Mouse (Mus musculus) neural tube, embryonic 10.5 days (tissue): ENCODE measurements around the gene St3gal3.

Experiments
- DNase-seq: peaks from one replicate; pipeline ENCODE4 v3.0.0-alpha.2; 2017; ENCODE audit warnings: low spot score; ENCODE audit errors: extremely low spot score

The St3gal3 gene

DNA sequence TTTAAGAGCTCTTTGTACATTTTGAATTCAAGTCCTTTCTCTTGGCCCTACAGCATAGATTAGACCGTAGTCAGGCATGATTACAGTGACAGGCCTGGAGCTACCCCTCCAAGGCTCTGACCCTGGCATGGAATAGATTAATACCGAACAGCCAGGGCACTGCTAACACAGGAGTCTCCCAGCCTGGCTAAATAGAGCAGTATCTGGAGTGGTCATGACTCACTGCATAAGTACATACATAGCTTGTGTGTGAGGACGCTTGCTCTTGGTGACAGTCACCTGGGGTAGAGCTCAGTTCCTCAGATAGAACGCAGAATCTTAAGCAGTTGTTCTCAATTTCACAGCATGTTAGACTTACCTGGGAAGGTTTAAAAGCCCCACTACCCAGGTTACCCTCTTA lies 112.3 kb downstream of the St3gal3 start:
- DNase-seq = no peak

DNA sequence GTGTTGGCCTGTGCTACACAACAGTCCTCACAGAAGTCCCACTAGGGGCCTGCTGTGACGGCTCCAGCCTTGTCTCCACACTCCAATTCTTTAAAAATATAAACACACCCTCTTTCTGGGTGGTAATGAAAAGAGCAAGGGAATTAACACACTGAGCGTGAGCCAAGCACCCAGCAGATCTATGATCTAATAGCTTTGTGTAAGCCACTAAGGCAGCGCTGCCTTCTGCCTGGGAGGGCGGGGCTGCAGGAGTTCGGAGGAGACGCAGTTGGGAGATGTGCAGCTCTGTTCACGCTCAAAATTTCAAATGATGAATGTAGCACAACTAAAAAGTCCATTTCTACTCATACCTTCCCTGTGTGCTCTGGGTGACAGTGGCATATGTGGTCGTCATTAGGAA lies 115.1 kb downstream of the St3gal3 start:
- no peak for DNase-seq

GRCm38 (mm10) chr4:118019218-118019617 lies 115.5 kb downstream of the St3gal3 start:
- no peak for DNase-seq

- peak; percentile 63 for DNase-seq
Observed at GRCm38 (mm10) chr4:118017021-118017805, 117.5 kb downstream of the St3gal3 start.

GRCm38 (mm10) chr4:118016323-118016911 lies 118.3 kb downstream of the St3gal3 start:
- no peak for DNase-seq

- no peak for DNase-seq
Observed at GRCm38 (mm10) chr4:118015636-118016035, 119.1 kb downstream of the St3gal3 start.

DNA sequence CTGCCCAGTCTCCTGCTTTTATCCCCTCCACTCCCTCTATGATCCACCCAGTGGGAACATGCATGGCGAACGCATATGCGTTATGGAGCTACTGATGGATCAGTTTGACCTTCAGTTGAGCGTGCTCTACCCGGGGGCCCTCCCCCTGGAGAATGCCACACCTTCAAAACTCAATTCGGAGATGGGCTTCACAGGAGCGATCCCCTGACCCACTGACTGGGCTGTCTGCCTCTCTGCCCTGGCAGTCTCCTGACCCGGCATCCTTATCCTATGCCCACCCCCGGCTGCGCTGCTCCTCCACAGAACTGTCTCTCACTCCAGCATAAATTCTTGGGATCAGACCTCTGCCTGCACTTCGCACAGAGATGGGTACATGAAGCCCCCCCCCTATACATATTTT lies 119.6 kb downstream of the St3gal3 start:
- no peak for DNase-seq

DNA sequence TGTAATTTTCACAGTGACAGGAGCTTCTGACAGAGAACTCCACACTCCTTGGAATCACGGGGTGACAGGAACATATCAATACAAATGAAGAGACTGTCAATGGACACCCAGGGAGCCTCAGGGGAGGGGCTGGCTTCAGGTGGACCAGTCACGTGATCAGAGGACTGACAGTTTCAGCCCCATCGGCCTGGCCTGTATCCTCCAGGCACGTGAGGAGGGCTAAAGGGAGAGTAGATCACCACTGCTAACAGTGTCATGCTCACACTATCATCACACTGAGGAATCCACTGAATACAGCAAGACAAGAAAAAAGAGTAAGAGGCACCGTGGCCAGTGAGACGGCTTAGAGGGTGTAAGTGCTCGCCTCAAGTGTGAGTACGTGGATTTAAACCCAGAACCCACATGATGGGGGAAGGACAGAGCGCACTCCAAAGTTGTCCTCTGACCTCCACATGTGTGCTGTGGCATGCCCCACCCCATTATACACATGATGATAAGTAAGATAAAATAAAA lies 124.0 kb downstream of the St3gal3 start:
- no peak for DNase-seq

DNA sequence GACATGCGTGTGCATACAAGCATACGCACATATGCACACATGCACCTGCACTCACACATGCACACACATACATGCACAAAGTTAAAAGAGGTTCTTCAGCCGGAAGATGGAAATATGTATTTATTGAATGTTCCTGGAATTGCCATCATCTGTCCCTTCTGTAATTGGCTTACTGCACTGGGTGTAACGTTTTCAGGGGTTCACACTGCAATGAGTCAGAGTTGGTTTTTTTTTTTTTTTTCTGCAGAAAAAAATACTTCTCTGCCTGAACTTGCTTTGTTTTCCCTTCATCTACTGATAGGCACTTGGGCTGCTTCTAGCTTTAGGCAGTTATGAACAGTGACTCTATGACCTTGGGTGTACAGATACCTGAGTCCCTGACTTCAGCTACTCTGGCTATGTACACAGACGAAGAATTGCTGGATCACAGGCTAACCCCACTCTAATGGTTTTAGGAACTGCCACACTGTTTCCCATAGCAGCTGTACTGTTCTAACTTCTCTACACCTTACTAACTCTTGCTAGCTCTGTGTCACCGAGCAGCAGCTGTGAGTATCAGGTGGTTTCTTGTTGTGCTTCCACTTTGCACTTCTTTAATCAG lies 126.2 kb downstream of the St3gal3 start:
- no peak for DNase-seq

DNA sequence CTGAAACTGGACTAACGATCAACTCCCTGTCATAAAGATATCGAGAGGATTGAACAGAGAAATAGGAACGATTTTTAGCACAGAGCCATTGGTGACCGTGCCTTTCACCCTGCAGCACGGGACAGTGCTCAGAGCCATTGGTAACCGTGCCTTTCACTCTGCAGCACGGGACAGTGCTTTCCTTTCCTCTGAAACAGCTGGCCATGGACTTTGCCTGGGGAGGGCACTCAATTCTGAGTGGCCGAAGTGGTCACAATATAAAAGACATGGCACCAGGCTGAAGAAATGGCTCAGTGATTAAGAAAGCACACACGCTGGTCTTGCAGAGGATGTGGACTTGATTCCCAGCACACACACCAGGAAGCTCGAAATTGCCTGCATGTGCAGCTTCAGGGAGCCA lies 133.4 kb downstream of the St3gal3 start:
- no peak for DNase-seq

DNA sequence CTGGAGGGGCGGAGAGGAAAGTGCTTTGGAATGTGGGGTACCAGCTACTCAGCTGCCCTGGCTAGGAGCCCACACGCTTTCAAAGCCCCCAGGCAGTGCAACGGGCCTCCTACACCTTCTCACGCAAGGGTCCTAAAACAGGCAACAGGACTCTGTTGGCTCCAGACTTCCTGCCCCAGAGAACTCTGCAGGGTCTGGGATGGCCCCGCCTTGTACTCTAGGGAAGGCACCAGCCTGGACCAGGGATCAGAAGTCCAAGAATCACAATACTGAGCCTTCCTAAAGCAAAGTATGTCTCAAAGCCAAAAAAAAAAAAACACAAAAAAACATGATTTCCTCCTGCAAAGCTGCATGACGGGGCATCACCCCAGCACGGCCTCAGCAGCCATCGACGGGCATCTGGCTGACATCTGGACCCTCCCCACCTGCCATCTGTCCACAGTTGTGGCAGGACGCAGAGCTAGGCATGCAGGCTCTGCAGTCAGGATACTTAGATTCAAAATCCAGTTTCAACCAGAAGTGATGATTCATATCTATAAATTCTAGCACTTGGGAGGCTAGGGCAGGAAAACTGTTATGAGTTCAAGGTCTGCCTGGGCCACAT lies 134.0 kb downstream of the St3gal3 start:
- DNase-seq = peak; percentile 37

DNA sequence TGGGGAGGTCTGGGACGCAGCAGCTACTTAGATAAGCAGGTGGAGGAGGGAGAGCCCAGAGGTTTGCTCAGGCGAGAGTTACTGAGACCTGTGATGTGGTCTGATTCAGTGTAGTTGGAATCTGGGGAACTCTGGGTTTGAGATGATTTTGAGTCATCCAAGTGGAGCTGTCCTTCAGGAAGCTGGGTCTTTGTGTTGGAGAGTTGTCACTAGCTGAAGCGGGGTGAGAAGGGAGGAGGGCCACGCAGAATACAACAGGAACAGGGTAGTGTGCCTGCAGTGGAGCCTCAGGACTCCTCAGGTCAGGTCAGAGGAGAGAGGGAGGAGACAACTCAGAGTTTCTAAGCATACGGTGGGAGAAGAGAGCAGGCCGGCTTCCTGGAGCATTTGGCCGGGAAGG lies 134.8 kb downstream of the St3gal3 start:
- no peak for DNase-seq

DNA sequence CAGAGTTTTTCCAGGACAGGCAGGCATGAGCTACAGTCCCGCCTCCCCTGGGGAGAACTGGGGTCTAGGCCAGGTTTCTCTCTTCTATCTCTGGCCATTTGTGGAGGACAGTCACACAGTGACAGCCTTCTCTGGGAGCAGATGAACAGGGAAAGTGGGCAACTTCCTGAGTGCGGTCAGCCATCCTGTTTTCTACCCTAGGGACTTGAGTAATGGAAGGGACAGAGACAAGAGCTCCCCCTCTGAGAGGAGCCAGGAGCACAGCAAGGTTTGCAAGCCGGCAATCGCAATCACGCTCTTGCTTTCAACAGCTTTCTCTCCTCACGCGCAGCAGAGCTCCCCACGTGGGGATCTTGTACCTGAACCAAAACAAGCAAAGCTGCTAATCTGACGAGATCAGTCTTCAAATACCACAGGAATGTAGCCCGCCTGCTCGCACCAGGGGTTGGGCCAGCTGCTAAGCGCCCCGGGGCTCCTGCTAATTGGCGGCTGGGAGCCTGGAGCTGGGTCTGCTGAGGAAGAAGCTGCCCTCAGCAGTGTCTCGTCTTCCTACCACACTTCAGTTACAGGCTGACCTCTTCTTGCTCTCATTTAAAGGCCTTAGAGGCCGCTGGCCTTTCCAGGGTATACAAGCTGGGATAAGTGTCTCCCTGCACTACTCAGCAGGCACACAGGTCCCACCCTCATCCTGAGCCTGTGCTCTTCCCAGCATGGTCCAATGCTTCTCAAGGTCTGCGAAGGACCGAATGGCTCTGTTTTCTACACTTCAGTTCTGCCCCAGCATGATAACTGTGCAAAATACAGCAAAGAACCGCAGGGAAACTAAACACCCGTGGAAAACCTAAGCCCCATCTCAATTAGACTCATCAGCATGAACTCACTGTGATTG lies 137.1 kb downstream of the St3gal3 start:
- DNase-seq = peak; percentile 48

DNA sequence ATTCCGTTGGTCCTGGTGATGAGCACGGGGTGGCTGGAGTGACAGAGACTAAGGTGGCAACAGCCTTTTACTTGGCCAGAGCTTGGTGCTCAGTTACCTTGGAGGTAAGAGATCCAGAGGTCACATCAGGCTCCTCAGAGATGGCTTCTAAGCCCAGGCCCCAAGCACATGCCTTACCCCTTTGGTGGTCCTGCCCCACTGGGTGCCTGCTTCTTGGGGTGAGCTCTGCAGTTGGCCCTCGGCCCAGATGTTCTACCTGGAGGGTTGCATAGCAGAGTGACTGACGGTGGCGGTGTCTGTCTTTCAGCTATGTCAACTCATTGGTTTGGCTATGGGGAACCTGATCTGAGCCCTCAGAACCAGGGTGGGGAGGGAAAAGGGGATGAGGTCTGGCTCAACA lies 138.0 kb downstream of the St3gal3 start:
- no peak for DNase-seq

DNA sequence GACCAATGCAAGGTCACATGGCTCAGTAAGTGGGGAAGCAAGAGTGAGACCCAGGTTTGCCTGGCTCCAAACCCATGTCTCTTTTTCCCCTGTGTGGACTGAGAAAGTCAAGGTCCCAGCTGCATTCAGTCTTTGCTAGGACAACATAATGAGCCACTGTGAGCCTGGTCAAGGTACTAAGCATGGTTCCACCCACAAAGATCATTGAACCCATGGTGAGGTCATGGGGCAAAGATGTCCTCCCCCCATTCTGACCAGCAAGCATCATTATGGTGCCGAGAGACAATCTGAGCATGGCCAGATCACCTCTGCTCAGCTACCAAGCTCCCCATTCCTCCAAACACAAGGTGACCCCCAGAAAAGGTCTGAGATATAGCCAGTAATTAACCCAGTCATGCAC lies 139.3 kb downstream of the St3gal3 start:
- DNase-seq = no peak

- no peak for DNase-seq
Observed at GRCm38 (mm10) chr4:117993421-117993820, 141.3 kb downstream of the St3gal3 start.

DNA sequence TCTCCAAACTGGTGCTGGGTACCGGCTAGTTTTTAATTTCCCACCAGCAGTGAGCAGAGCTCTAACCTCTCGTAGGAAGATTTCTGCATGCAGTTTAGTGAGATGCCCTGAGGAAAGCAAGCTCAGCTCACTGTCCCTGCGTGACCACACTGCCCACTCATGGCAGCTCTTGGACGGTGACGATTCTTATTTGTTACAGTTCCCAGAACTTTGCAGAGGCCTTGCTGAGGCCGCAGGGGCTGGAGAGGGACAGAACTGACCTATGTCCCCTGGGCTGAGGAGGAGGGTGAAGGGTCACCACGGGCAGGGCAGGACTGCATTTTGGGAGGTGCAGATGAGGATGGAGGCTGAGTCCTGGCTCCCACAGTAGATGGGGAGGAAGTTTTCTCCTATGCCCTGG lies 141.8 kb downstream of the St3gal3 start:
- DNase-seq = no peak

- no peak for DNase-seq
Observed at GRCm38 (mm10) chr4:117992036-117992435, 142.7 kb downstream of the St3gal3 start.

- no peak for DNase-seq
Observed at GRCm38 (mm10) chr4:117991055-117991627, 143.6 kb downstream of the St3gal3 start.

DNA sequence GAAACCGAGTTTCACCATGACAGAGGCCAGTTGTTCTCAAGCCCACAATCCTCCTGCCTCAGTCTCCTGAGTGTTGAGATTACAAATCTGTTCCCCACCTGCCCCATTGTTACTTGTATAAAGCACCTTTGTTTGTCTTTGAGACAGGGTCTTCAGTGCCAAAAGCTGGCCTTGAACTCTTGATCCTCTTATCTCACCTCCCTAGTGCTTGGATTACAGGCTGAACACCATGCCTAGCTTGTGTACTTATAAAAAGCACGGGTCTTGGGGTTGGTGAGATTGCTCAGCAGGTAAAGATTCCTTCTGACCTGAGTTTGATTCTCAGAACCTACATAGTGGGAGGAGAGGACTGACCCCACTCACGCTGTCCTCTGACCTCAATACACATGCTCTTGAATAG lies 144.1 kb downstream of the St3gal3 start:
- DNase-seq = no peak

DNA sequence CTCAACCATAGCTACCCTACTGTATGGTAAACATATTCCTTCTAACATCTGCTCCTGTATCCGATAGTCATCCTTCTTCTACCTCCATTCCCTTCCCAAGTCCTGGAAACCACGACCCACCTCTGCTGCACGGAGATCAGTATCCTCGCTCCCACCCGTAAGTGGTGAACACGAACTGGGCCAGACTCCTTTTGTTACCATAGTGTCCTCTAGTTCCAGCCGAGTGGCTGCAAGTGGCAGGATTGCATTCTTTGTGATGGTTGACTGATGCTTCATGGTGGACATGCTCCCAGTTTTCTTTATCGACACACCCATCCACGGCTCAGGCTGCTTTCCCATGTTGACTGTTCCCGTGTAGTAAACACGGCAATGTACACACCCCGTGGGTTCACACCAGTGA lies 144.9 kb downstream of the St3gal3 start:
- DNase-seq = no peak
